Mouse (Mus musculus) erythroblast, embryonic 14.5 days (primary cell): ENCODE data around the gene Vrk2. TPM values are rescaled to one million over a fixed set of nuclear protein-coding genes. Genes with fewer than 3 reads are reported as not detected.
A peak's percentile ranks its signal among the peaks of the same experiment; 100 is the strongest.

Source experiments
- H3K27me3 ChIP-seq: 2 replicates; pipeline ENCODE4 v1.6.1; 2012; ENCODE audit warnings: inconsistent platforms; ENCODE audit not compliant: control insufficient read depth
- H3K36me3 ChIP-seq: 2 replicates; pipeline ENCODE4 v1.6.1; 2012; ENCODE audit warnings: mild to moderate bottlenecking, inconsistent platforms; ENCODE audit not compliant: control insufficient read depth
- H3K4me1 ChIP-seq: 2 replicates; pipeline ENCODE4 v1.6.1; 2012; ENCODE audit warnings: inconsistent platforms; ENCODE audit not compliant: control insufficient read depth
- H3K4me3 ChIP-seq: replicated peaks from 2 replicates; pipeline ENCODE3; 2012; ENCODE audit warnings: moderate library complexity, mild to moderate bottlenecking, inconsistent platforms
- H3K9me3 ChIP-seq: 2 replicates; pipeline ENCODE4 v1.6.1; 2012; ENCODE audit warnings: low read length, inconsistent platforms, mixed read lengths; ENCODE audit not compliant: control insufficient read depth
- GATA1 ChIP-seq: IDR thresholded peaks from 2 replicates; pipeline ENCODE4 v1.6.1; 2012; ENCODE audit warnings: low read length, inconsistent platforms, mixed read lengths
- TAL1 ChIP-seq: IDR thresholded peaks from 3 replicates; pipeline ENCODE4 v1.6.1; 2012; ENCODE audit warnings: low read length, inconsistent platforms, mixed read lengths
- polyA plus RNA-seq: library from polyadenylated mRNA; stranded (reverse); fragments of >175 nt; gene quantifications from 2 replicates; pipeline ENCODE4 v1.2.3, GENCODE M21; 2012

Gene Vrk2
- polyA plus RNA-seq = 5.8 and 7.4 TPM in 2 replicates

GRCm38 (mm10) chr11:26593061-26594059, at the start of gene Vrk2, which contains the start of gene Gm6899:
Gene Vrk2, minus strand, starts transcription at chr11:26593999.
Gene Gm6899, plus strand, starts transcription at chr11:26593241.
- peak within 1 kb of the TSS; percentile 98 for H3K4me3 ChIP-seq
- H3K27me3 ChIP-seq = no peaks in the 10 kb centered on the region
- no peak for TF ChIP-seq TAL1
- TF ChIP-seq GATA1 = no peak
- H3K9me3 ChIP-seq = no peaks in the 10 kb centered on the region
- peaks cover 45% of the 10 kb centered on the region for H3K36me3 ChIP-seq
- peaks cover 53% of the 10 kb centered on the region for H3K4me1 ChIP-seq

GRCm38 (mm10) chr11:26642141-26642540, 48.3 kb upstream of the Vrk2 start:
- H3K4me3 ChIP-seq = no peak overlapping the region
- H3K36me3 ChIP-seq = no peaks in the 10 kb centered on the region
- peaks cover 2% of the 10 kb centered on the region; the same call in 1 of the 2 replicates for H3K4me1 ChIP-seq
- TF ChIP-seq GATA1 (no peak), TAL1 (no peak)
- H3K27me3 ChIP-seq = no peaks in the 10 kb centered on the region
- H3K9me3 ChIP-seq = no peaks in the 10 kb centered on the region

DNA sequence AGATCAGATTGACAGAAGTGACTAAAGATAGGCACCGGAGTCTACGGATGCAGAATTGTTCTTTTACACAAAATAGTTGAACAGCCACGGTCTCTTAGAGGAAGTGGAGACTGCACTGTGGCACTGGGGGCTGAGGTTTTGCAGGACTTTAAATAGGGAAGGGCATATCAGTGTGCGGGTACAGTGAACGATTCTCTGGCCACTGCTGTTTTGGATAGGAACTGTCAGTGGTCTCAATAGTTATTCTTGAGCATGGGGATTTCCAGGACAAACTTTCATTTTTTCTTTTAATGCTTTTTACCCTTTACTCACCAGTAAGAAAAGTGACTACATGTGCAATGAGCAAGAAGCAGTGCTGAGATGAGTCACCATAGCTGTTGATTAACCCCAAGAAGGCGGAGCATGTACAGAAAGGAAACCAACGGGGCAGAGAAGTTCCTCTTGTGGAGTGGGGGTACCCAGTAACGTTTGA, 46.6 kb upstream of the Vrk2 start:
- Histone ChIP-seq H3K4me1 (peaks cover 2% of the 10 kb centered on the region; the same call in 1 of the 2 replicates), H3K27me3 (no peaks in the 10 kb centered on the region), H3K36me3 (no peaks in the 10 kb centered on the region), H3K4me3 (no peak overlapping the region), H3K9me3 (no peaks in the 10 kb centered on the region)
- TF ChIP-seq TAL1 (no peak), GATA1 (no peak)

- no peak for TF ChIP-seq TAL1
- no peak for TF ChIP-seq GATA1
- Histone ChIP-seq H3K4me3 (no peak overlapping the region), H3K9me3 (no peaks in the 10 kb centered on the region), H3K36me3 (no peaks in the 10 kb centered on the region), H3K27me3 (no peaks in the 10 kb centered on the region), H3K4me1 (peaks cover 2% of the 10 kb centered on the region; the same call in 1 of the 2 replicates)
These were observed 42.4 kb upstream of the Vrk2 start for GRCm38 (mm10) chr11:26636239-26636638.

- H3K4me3 ChIP-seq = no peak overlapping the region
- no peaks in the 10 kb centered on the region for H3K27me3 ChIP-seq
- TF ChIP-seq GATA1 (no peak), TAL1 (no peak)
- H3K9me3 ChIP-seq = no peaks in the 10 kb centered on the region
- H3K4me1 ChIP-seq = no peaks in the 10 kb centered on the region
- no peaks in the 10 kb centered on the region for H3K36me3 ChIP-seq
These were observed 28.9 kb upstream of the Vrk2 start for GRCm38 (mm10) chr11:26622727-26623126.

DNA sequence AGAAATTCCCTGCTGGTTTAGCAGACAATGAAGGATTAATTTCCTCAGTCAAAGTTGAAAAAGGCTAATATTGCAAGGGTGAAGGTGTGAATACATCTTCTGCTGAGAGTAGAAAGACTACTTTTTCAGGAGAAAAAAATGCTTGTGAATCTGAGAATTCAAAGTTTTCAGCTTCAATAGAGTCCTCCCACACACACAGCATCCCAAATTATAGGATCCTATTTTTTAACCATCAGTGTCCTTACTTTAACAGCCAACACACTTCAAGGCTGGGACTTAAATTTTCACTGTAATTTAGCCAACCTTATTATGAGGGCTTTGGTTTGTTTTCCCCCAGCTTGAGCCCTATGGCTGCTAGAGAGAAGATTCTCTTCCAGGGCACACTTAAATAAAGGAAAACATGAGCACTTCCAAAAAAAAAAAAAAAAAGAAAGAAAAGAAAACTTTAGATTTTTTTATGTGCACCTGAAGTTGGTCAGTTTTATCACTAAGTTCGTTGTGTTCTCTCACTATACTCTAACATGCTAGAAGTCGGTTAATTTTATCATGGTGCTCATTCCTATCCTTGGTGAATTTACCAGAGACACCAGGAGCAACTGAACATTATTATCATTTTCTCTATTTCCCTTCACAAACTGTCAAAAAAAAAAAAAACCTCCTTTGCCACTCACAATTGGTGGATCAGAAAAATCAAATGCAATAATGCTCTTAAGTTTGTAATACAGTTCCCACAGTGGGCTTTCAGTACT, 24.9 kb upstream of the Vrk2 start:
- Histone ChIP-seq H3K4me3 (no peak overlapping the region), H3K36me3 (no peaks in the 10 kb centered on the region), H3K9me3 (no peaks in the 10 kb centered on the region), H3K4me1 (no peaks in the 10 kb centered on the region), H3K27me3 (no peaks in the 10 kb centered on the region)
- TF ChIP-seq GATA1 (no peak), TAL1 (no peak)

GRCm38 (mm10) chr11:26608795-26609194, 15.0 kb upstream of the Vrk2 start:
- TF ChIP-seq GATA1 = no peak
- TF ChIP-seq TAL1 = no peak
- H3K27me3 ChIP-seq = peaks cover 17% of the 10 kb centered on the region
- no peak overlapping the region for H3K4me3 ChIP-seq
- no peaks in the 10 kb centered on the region for H3K4me1 ChIP-seq
- H3K36me3 ChIP-seq = no peaks in the 10 kb centered on the region
- no peaks in the 10 kb centered on the region for H3K9me3 ChIP-seq

- no peak for TF ChIP-seq GATA1
- peaks cover 11% of the 10 kb centered on the region for H3K27me3 ChIP-seq
- no peaks in the 10 kb centered on the region for H3K9me3 ChIP-seq
- H3K4me1 ChIP-seq = peaks cover 19% of the 10 kb centered on the region
- no peaks in the 10 kb centered on the region for H3K36me3 ChIP-seq
- no peak overlapping the region for H3K4me3 ChIP-seq
These were observed 10.4 kb upstream of the Vrk2 start for GRCm38 (mm10) chr11:26604061-26604655.
